In the genomic region with DNA sequence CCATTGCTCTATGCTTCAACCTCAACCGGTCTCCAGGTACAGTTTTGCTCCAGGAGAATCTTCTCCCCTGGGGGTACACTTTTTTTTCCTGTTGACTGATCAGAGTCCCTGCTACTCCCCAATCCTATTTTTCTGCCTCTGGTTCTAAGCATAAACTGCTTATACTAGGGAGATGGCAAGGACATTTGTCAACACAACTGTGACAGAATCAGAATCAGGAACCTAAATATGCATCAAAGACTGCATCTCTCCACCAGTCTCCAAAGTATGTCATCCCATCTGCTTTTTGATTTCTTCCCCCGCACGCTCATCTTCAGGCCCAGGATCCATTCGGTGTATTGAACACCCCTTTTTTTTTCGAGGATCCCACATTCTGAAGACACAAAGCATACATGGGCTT, we compare ENCODE assay signal across 14 mouse cellular contexts. TPM values are rescaled to one million over a fixed set of nuclear protein-coding genes. Genes with fewer than 3 reads are reported as not detected.
DNase-seq lines count a peak whose midpoint lies in the region; ATAC-seq and TF ChIP-seq lines count a peak whose summit lies in the region.
"Had no signal": no experiment of that assay in that cellular context is flagged by ENCODE, and none has a peak within 500 bp of the region (broad histone marks: within the 10 kb centered on the region; RNA-seq: fewer than 3 reads in every experiment).

No protein-coding gene starts in this region.

- ATAC-seq in hindbrain, embryonic 11.5 days (ENCODE audit: low FRiP score), result no peak
- ATAC-seq in midbrain, embryonic 13.5 days, result no peak
- no peak for ATAC-seq in megakaryocyte-erythroid progenitor cell, adult 5-6 weeks (replicated peaks; ENCODE audit: low FRiP score, low TSS enrichment, poor library complexity, severe bottlenecking)
- ATAC-seq: lung, postnatal 0 days had no signal

- H3K4me1 ChIP-seq in heart, embryonic 10.5 days, result peaks cover 22% of the 10 kb centered on the region
- no peaks in the 10 kb centered on the region for H3K4me1 ChIP-seq in ES-Bruce4 (ENCODE audit: control insufficient read depth, insufficient read depth, low read length)
- peaks cover 9% of the 10 kb centered on the region for H3K4me1 ChIP-seq in hindbrain, embryonic 11.5 days (replicated peaks; ENCODE audit: control insufficient read depth, insufficient read depth, low read length)
- peaks cover 25% of the 10 kb centered on the region for H3K4me1 ChIP-seq in midbrain, embryonic 13.5 days (replicated peaks)

- peak overlapping the region; percentile 90 for H3K4me2 ChIP-seq in hindbrain, embryonic 11.5 days (replicated peaks; ENCODE audit: low read depth, low read length)
- peak overlapping the region; percentile 83 for H3K4me2 ChIP-seq in midbrain, embryonic 13.5 days (replicated peaks)

- H3K9ac ChIP-seq in ES-Bruce4 (ENCODE audit: low read depth, poor library complexity, severe bottlenecking), result peak overlapping the region; percentile 57; the same call in 1 of the 2 replicates
- no peak overlapping the region for H3K9ac ChIP-seq in hindbrain, embryonic 11.5 days (ENCODE audit: low read depth, low read length)
- peak overlapping the region; percentile 74 for H3K9ac ChIP-seq in midbrain, embryonic 13.5 days (replicated peaks)

- H3K36me3 ChIP-seq in heart, embryonic 10.5 days, result no peaks in the 10 kb centered on the region
- no peaks in the 10 kb centered on the region for H3K36me3 ChIP-seq in ES-Bruce4 (ENCODE audit: control insufficient read depth, insufficient read depth, low read length, poor library complexity, severe bottlenecking)
- H3K36me3 ChIP-seq in hindbrain, embryonic 11.5 days (ENCODE audit: control insufficient read depth, insufficient read depth, low read length), result no peaks in the 10 kb centered on the region
- H3K36me3 ChIP-seq in midbrain, embryonic 13.5 days, result no peaks in the 10 kb centered on the region

- no peak for DNase-seq in heart, embryonic 10.5 days (ENCODE audit: low spot score)
- DNase-seq in heart, postnatal 36 days, result no peak
- DNase-seq in hindbrain, embryonic 11.5 days (ENCODE audit: low spot score), result no peak
- no peak for DNase-seq in lung, adult 18-20 months
- DNase-seq in lung, postnatal 10 days, result no peak
- DNase-seq: kidney, adult 2 months; spleen, adult 18-20 months; thymus, adult 18-20 months had no signal

- no peak for TF ChIP-seq CTCF in ES-Bruce4 (IDR thresholded peaks at IDR 0.05; ENCODE audit: low read depth, low read length)

- H3K27me3 ChIP-seq in heart, embryonic 10.5 days (ENCODE audit: insufficient read depth, poor library complexity, severe bottlenecking), result peaks cover 44% of the 10 kb centered on the region
- peaks cover 8% of the 10 kb centered on the region for H3K27me3 ChIP-seq in ES-Bruce4 (ENCODE audit: control insufficient read depth, insufficient read depth, low read length, poor library complexity, severe bottlenecking)
- peaks cover 28% of the 10 kb centered on the region for H3K27me3 ChIP-seq in hindbrain, embryonic 11.5 days (ENCODE audit: control insufficient read depth, insufficient read depth, low read length)
- H3K27me3 ChIP-seq in midbrain, embryonic 13.5 days, result peaks cover 31% of the 10 kb centered on the region

- no peak for TF ChIP-seq EP300 in ES-Bruce4 (IDR thresholded peaks at IDR 0.05; ENCODE audit: insufficient read depth, low read depth, low read length)

- no peak overlapping the region for H3K27ac ChIP-seq in heart, embryonic 10.5 days
- H3K27ac ChIP-seq in ES-Bruce4 (ENCODE audit: insufficient read depth, low read length), result no peak overlapping the region
- H3K27ac ChIP-seq in hindbrain, embryonic 11.5 days (ENCODE audit: low read depth, low read length), result no peak overlapping the region
- peak overlapping the region; percentile 73; the same call in 1 of the 2 replicates for H3K27ac ChIP-seq in midbrain, embryonic 13.5 days

- no peak for TF ChIP-seq POLR2A in ES-Bruce4 (IDR thresholded peaks at IDR 0.05; ENCODE audit: insufficient read depth, low read length)

- no peaks in the 10 kb centered on the region for H3K9me3 ChIP-seq in heart, embryonic 10.5 days
- H3K9me3 ChIP-seq in ES-Bruce4 (replicated peaks; ENCODE audit: control insufficient read depth, insufficient read depth, low read length, poor library complexity, severe bottlenecking), result no peaks in the 10 kb centered on the region
- no peaks in the 10 kb centered on the region for H3K9me3 ChIP-seq in hindbrain, embryonic 11.5 days (ENCODE audit: control insufficient read depth, low read length)
- no peaks in the 10 kb centered on the region for H3K9me3 ChIP-seq in midbrain, embryonic 13.5 days

- WGBS in heart, embryonic 10.5 days, result 58% methylated on average over 5 of the region's 5 CpGs
- 43% methylated on average over 5 of the region's 5 CpGs for WGBS in hindbrain, embryonic 11.5 days
- WGBS in midbrain, embryonic 13.5 days, result 47% methylated on average over 5 of the region's 5 CpGs

- peak overlapping the region; percentile 61; the same call in 1 of the 2 replicates for H3K4me3 ChIP-seq in heart, embryonic 10.5 days
- peak overlapping the region; percentile 31 for H3K4me3 ChIP-seq in ES-Bruce4 (ENCODE audit: low read depth, low read length)
- no peak overlapping the region for H3K4me3 ChIP-seq in hindbrain, embryonic 11.5 days (ENCODE audit: low read depth, low read length)
- peak overlapping the region; percentile 68 for H3K4me3 ChIP-seq in midbrain, embryonic 13.5 days (replicated peaks)

- intact Hi-C loops in heart, postnatal 36 days (cut with DNase I), result loop anchor here (5.0 kb wide), 1 partner anchor 462 kb away; no protein-coding TSS in a partner anchor

RNA-seq across cellular contexts. Expression of a gene that starts 0.5 kb away (rescaled TPM):
- 0.04 and 0.09 TPM in 2 replicates for polyA plus RNA-seq in heart, embryonic 10.5 days (2016; fragmentation: Nextera tagmentation; extraction: Ambion mirVana)
- total RNA-seq in heart, postnatal 36 days (2021), result 1 to 10 TPM; 4.2 to 4.6 TPM
- polyA plus RNA-seq in ES-Bruce4 (2011; ENCODE audit: insufficient read depth, insufficient read length, low read depth, missing spikeins), result 0.15 TPM in 1 of 2 replicates, not detected in the other
- polyA plus RNA-seq in hindbrain, embryonic 11.5 days (2014; fragmentation: Nextera tagmentation; extraction: Ambion mirVana), result 3.6 and 3.7 TPM in 2 replicates
- 22.6 and 23.0 TPM in 2 replicates for polyA plus RNA-seq in midbrain, embryonic 13.5 days (2015; fragmentation: Nextera tagmentation; extraction: Ambion mirVana)
- total RNA-seq in megakaryocyte-erythroid progenitor cell, adult 5-6 weeks (2014; fragmentation: Nextera tagmentation), result not detected in 2 replicates
- total RNA-seq in megakaryocyte-erythroid progenitor cell, adult 5-6 weeks (2017), result not detected in 2 replicates
- total RNA-seq: adrenal gland, adult 18-20 months; neutrophil, adult 5-6 weeks had no signal
